Mouse (Mus musculus): ENCODE results near the gene Tanc1.

Tanc1 gene

DNA sequence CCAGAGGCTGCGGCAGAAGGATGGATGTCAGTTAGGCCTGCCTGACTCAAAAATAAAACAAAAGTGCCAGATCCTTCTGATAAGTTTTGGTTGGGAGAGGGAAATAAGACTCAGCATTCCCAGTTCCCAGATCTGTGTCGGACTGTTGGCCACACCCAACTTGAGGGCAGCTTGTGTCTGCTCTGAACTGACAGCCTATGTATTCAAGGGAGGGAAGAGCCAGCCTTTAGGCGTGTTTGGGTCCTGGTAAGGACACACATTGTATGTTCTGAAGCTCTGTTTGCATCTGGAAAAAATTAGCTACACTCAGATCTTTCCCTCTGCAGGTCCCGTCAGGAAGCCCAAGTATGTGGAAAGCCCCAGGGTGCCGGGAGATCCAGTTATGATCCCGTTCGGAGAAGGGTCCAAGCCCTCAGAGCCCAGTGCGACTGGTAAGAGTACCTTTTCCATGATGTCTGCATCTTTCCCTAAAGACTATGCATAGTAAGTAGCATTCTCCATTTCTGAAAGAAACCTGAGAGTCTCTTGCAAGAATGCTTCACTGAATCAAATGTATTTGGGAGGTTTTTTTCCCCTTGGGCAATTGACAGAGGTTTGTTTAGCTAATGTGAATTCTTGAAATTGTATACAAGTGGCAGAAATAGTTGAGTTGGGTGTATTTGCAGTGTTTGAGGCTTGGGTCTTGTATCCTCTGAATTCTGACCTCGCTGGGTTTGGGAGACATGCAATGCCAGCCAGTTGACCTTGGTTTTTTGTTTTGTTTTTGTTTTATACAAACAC is 146.5 kb downstream of the Tanc1 start:
- DNase-seq (ENCODE audit: low spot score): no peak

GRCm38 (mm10) chr2:59760731-59761130 is 148.9 kb downstream of the Tanc1 start:
- DNase-seq (ENCODE audit: low spot score): no peak

DNA sequence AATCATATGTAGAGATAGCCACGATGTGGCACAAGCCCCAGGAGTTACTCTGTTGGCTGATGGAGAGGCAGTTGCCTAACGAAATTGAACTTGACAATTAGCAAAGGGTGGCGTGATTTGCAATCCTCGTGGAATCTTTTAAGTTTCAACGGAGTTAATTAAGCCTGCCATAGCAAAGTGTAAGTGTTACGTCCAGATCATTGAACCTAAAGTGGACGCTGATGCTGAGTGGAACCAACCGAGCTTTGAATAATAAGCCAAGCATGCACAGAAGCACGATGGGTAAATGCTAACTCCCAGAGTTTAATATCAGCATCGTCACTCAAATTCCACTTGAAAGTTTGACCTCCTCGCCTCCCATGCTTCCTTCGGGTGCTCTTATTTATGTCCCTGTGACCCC is 149.3 kb downstream of the Tanc1 start:
- no peak for DNase-seq (ENCODE audit: low spot score)

DNA sequence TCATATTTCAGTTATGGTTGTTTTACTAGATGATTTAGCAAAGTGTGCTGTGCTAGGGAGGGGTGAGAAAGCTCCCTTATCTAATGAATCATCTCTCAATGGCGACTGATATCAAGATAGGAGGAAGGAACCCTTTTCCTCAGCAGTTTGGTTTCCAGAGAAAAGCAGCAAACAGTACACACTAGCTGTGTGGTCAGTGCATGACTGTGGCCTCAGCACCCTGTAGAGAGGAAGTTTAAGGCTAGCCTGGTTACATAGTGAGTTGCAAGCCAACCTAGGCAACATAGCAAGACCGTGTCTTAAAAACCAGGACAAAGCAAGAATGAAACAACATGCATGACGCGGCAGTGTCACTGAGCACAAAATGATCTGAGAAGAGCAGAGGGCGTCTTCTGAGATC is 150.4 kb downstream of the Tanc1 start:
- no peak for DNase-seq (ENCODE audit: low spot score)

GRCm38 (mm10) chr2:59765671-59766070 is 153.8 kb downstream of the Tanc1 start:
- DNase-seq (ENCODE audit: low spot score): no peak

DNA sequence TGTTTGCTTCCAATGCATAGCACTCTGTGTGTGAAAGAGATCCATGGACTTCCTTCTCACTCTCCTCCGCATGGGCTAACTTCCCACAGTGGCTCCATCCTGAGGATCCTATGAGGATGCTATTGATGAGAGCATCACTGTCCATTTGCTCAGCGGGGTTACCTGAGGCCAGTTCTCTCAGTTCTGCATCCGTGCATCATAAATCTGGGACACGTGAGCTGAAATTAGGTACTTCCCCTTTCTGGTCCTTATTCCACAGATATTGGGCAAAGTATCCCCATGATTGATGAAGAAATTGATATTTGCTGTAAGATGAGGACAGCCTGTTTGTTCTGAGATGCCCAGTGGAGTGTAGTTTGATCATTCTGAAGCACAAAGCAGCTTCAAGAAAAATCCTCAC is 156.1 kb downstream of the Tanc1 start:
- no peak for DNase-seq (ENCODE audit: low spot score)

DNA sequence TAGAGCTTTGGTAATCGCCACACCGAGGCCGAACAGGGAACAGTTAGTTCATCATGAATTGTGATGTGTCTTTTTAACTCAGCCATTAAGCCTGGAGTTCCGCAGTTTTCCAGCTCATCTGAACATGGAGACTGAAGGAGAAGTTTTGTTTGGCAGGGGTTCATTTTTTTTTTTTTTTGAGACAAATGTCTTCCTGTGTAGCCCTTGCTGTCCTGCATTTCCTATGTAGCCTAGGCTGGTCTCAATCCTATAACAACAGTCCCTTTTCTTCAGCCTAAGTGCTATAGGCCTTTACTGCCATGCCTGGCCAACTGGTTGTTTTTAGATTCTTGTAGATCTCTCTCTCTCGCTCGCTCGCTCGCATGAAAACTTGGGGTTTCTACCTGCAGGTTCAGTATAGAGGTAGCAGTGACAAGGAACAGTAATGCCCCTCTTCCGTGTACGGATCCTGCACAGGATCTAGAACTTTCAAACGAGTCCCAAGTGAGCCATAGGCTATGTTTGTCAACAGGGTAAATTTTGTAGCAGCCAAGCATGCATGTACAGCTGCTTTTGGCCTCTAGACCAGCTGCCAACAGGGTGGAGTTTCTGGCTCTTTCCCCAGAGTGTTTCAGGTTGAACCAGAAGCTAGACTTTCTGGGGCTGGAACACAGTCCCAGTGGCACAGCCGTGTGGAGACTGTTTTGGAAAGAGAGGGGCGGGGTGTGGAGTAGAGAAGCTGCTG is 157.0 kb downstream of the Tanc1 start:
- DNase-seq (ENCODE audit: low spot score): no peak

GRCm38 (mm10) chr2:59769385-59769735 is 157.5 kb downstream of the Tanc1 start:
- DNase-seq (ENCODE audit: low spot score): no peak

DNA sequence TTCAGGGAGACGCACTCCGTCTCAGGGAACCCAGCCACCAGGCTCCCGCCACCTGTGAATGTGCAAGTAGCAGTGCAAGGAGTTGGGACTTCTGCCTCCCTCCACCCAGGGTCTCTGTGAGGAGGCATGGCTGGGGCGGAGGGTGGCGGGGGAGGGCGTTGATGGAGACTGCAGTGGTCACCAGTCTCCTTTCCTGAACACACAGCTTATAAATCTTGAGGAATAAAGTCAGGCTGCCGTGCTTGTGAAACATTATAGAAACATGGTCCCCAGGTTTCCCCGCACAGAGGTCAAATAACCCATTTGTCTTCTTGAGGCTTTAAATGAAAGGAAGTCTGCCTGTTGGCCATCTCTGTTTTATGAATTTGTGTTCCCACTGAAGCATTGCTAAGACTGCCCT is 159.9 kb downstream of the Tanc1 start:
- peak; percentile 67 for DNase-seq (ENCODE audit: low spot score)

- peak; percentile 69 for DNase-seq (ENCODE audit: low spot score)
Measured at GRCm38 (mm10) chr2:59772261-59772683, 160.4 kb downstream of the Tanc1 start.

- no peak for DNase-seq (ENCODE audit: low spot score)
Measured at GRCm38 (mm10) chr2:59774374-59774773, 162.5 kb downstream of the Tanc1 start.

DNA sequence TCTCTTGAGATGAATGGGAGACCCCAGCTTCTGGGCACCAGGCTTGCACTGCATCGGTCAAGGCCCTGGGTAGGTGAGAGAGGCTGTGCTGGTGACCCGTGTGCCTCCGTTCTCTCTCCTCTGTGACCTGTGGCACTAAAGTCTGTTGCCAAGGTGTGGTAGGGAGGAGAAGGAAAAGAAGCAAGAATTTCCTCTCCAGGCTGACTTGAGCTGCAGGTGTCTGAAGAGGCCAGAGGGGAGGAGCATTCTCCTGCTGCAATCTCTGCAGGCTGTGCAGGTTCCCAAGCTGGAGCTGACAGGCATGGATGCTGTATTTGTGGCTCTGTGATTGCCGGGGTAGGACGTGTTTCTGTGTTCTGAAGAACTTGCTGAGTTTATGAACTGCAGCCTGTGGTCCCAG is 163.3 kb downstream of the Tanc1 start:
- no peak for DNase-seq (ENCODE audit: low spot score)

GRCm38 (mm10) chr2:59775820-59776219 is 164.0 kb downstream of the Tanc1 start:
- no peak for DNase-seq (ENCODE audit: low spot score)

- DNase-seq (ENCODE audit: low spot score): no peak
Measured at GRCm38 (mm10) chr2:59779355-59779754, 167.5 kb downstream of the Tanc1 start.

- no peak for DNase-seq (ENCODE audit: low spot score)
Measured at GRCm38 (mm10) chr2:59780240-59780639, 168.4 kb downstream of the Tanc1 start.

GRCm38 (mm10) chr2:59783055-59783831 is 171.4 kb downstream of the Tanc1 start:
- DNase-seq (ENCODE audit: low spot score): no peak

- DNase-seq (ENCODE audit: low spot score): no peak
Measured at GRCm38 (mm10) chr2:59783832-59784627, 172.2 kb downstream of the Tanc1 start.

- DNase-seq (ENCODE audit: low spot score): no peak
Measured at GRCm38 (mm10) chr2:59784628-59784883, 172.7 kb downstream of the Tanc1 start.

DNA sequence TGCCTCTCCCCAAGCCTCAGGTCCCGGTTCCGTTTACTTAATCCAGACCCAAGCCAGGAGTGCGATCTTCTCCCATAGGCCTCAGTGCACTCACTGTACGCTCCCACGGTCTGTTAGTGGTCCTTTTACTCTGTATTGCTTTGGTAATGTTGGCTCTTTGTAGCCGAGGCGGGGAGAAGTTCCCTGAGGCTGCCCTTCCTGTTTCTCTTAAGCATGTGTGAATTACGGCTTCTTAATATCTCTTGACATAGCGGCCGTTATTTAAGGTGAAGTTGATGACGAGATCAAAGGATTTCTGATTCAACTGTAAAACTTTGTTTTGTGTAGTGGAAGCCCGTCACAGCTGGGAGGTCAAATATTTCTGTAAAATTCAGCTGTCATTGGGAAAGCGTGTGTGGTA is 173.8 kb downstream of the Tanc1 start:
- no peak for DNase-seq (ENCODE audit: low spot score)

DNA sequence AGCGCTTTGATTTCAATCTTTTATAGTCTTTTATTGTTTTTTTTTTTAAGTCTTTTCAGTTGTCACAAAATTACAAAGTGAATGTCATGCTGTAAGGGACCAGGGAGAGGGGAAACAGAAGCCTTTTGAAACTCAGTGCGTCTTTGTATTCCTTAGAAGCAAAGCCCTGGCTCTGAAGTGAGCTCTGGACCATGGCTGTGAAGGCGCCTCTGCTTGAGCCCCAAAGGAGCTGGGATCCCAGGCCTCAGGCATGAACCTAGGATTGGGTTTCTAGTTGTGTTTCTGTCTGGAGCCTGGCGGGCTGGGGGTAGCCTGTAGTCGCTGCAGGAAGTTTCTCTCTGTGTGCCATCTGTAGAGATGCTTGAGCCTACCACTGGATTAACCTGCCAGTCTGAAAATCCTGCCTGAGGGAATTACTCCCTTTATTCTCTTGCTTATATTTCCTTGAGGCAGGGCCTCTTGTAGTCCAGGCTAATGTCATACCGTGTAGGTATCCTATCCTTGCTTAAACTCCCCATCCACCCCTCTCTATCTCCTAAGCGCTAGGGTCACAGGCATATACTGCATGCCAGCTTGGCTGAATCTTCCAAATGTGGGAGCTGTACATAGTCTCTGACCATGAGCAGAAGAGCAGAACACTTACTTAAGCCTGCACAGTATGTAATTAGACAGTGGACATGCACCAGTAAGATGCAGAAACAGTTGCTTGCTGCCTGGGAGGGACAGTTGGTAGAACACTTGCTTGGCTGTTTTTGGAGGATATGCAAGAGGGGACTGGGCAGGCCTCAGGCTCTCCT is 177.1 kb downstream of the Tanc1 start:
- no peak for DNase-seq (ENCODE audit: low spot score)

DNA sequence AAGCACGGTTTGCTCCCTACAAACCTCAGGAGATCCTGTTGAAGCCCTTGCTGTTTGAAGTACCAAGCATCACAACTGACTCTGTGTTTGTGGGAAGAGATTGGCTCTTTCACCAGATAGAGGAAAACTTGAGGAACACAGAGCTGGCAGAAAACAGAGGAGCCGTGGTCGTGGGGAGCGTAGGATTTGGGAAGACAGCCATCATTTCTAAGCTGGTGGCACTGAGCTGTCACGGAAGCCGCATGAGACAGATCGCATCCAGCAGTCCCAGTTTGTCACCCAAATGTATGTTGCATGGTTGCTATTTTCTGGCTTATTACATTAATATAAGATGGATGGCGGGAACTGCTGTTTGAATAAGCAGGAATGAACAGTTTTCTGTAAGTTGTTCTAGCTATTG is 179.8 kb downstream of the Tanc1 start:
- DNase-seq (ENCODE audit: low spot score): no peak

- no peak for DNase-seq (ENCODE audit: low spot score)
Measured at GRCm38 (mm10) chr2:59793337-59793736, 181.5 kb downstream of the Tanc1 start.
